Mouse (Mus musculus) G1E (cell line): ENCODE data around the gene Rngtt. TPM values are rescaled to one million over a fixed set of nuclear protein-coding genes. Genes with fewer than 3 reads are reported as not detected.

ENCODE experiments used
- ATAC-seq: 2 replicates; pipeline ENCODE4 v1.8.0; 2016; ENCODE audit warnings: mild to moderate bottlenecking; ENCODE audit not compliant: insufficient number of reproducible peaks, poor library complexity, low FRiP score, severe bottlenecking; ENCODE audit errors: extremely low read depth
- DNase-seq: peaks from one replicate; pipeline ENCODE4 v3.0.0; 2012; ENCODE audit warnings: low spot score
- H3K27me3 ChIP-seq: 2 replicates; pipeline ENCODE4 v1.6.1; 2012; ENCODE audit warnings: mild to moderate bottlenecking, low read length, inconsistent platforms; ENCODE audit not compliant: insufficient read depth
- H3K36me3 ChIP-seq: replicated peaks from 2 replicates; pipeline ENCODE3; 2012; ENCODE audit warnings: mild to moderate bottlenecking, inconsistent platforms
- H3K4me1 ChIP-seq: 2 replicates; pipeline ENCODE4 v1.6.1; 2012; ENCODE audit warnings: low read depth, low read length, inconsistent platforms, mixed read lengths; ENCODE audit not compliant: insufficient read depth
- H3K4me3 ChIP-seq: 2 replicates; pipeline ENCODE4 v1.5.1; 2012; ENCODE audit warnings: low read depth, mild to moderate bottlenecking, inconsistent platforms, low read length, moderate library complexity, mixed read lengths
- H3K9me3 ChIP-seq: replicated peaks from 2 replicates; pipeline ENCODE4 v1.6.1; 2012; ENCODE audit warnings: inconsistent platforms
- CTCF ChIP-seq: IDR thresholded peaks from 2 replicates; pipeline ENCODE4 v1.5.1; 2012; ENCODE audit warnings: low read depth, low read length, inconsistent platforms, mixed read lengths
- GATA1 ChIP-seq: IDR thresholded peaks from 2 replicates; pipeline ENCODE4 v1.6.1; 2012; ENCODE audit warnings: borderline replicate concordance, low read length, inconsistent platforms, mixed read lengths
- GATA2 ChIP-seq: IDR thresholded peaks from 2 replicates; pipeline ENCODE4 v1.6.1; 2012; ENCODE audit warnings: low read depth, low read length, inconsistent platforms, borderline replicate concordance
- POLR2AphosphoS5 ChIP-seq: IDR thresholded peaks from 2 replicates; pipeline ENCODE4 v1.6.1; 2012; ENCODE audit warnings: low read depth, low read length, inconsistent platforms; ENCODE audit not compliant: insufficient replicate concordance
- TAL1 ChIP-seq: conservative IDR thresholded peaks from 2 replicates; pipeline ENCODE4 v1.6.1; 2012; ENCODE audit warnings: low read depth, low read length, inconsistent platforms, mixed read lengths
- polyA plus RNA-seq: library from polyadenylated mRNA; stranded (reverse); fragments of >175 nt; gene quantifications from 2 replicates; pipeline ENCODE4 v1.2.3, GENCODE M21; 2012
- total RNA-seq, 2 experiments: library from RNA; stranded (forward) in 1 of 2; stranded (reverse) in 1 of 2; fragments of 200-1000 nt in 1 of 2; fragments of >200 nt in 1 of 2; fragmentation: Nextera tagmentation in 1 of 2; gene quantifications; 2 replicates each; pipeline ENCODE4 v1.2.3; 2014 to 2017

Rngtt gene
- total and polyA plus RNA-seq, 3 experiments, result 5.6 to 46.2 (median 35.7) TPM

GRCm38 (mm10) chr4:33374916-33375315, 64.8 kb downstream of the Rngtt start:
- Histone ChIP-seq H3K4me3 (no peak overlapping the region), H3K27me3 (no peaks in the 10 kb centered on the region), H3K9me3 (no peaks in the 10 kb centered on the region), H3K36me3 (peaks cover 32% of the 10 kb centered on the region), H3K4me1 (no peaks in the 10 kb centered on the region)
- ATAC-seq (no peak), DNase-seq (no peak)
- no peak for TF ChIP-seq GATA1
- TF ChIP-seq GATA2, result no peak
- TF ChIP-seq POLR2AphosphoS5, result no peak
- TF ChIP-seq TAL1, result no peak

- no peaks in the 10 kb centered on the region for H3K9me3 ChIP-seq
- no peak overlapping the region for H3K4me3 ChIP-seq
- DNase-seq (no peak), ATAC-seq (no peak)
- TF ChIP-seq CTCF, result no peak
- no peak for TF ChIP-seq GATA2
- TF ChIP-seq GATA1, result no peak
- TF ChIP-seq POLR2AphosphoS5, result no peak
- TF ChIP-seq TAL1, result no peak
- peaks cover 47% of the 10 kb centered on the region for H3K36me3 ChIP-seq
- no peaks in the 10 kb centered on the region for H3K27me3 ChIP-seq
- no peaks in the 10 kb centered on the region for H3K4me1 ChIP-seq
These were observed 67.5 kb downstream of the Rngtt start for GRCm38 (mm10) chr4:33377642-33378041.

GRCm38 (mm10) chr4:33378894-33379293, 68.8 kb downstream of the Rngtt start:
- H3K4me3 ChIP-seq, result no peak overlapping the region
- no peaks in the 10 kb centered on the region for H3K27me3 ChIP-seq
- peaks cover 56% of the 10 kb centered on the region for H3K36me3 ChIP-seq
- DNase-seq (no peak), ATAC-seq (no peak)
- no peaks in the 10 kb centered on the region for H3K9me3 ChIP-seq
- no peaks in the 10 kb centered on the region for H3K4me1 ChIP-seq
- TF ChIP-seq GATA2, result no peak

GRCm38 (mm10) chr4:33388899-33389298, 78.8 kb downstream of the Rngtt start:
- H3K4me1 ChIP-seq, result no peaks in the 10 kb centered on the region

GRCm38 (mm10) chr4:33390660-33391059, 80.5 kb downstream of the Rngtt start:
- H3K9me3 ChIP-seq, result no peaks in the 10 kb centered on the region
- no peaks in the 10 kb centered on the region for H3K4me1 ChIP-seq
- DNase-seq (no peak), ATAC-seq (no peak)
- no peak for TF ChIP-seq CTCF
- no peak for TF ChIP-seq TAL1
- no peak for TF ChIP-seq GATA1
- TF ChIP-seq POLR2AphosphoS5, result no peak
- TF ChIP-seq GATA2, result no peak
- no peaks in the 10 kb centered on the region for H3K27me3 ChIP-seq
- peaks cover 35% of the 10 kb centered on the region for H3K36me3 ChIP-seq
- no peak overlapping the region for H3K4me3 ChIP-seq

More at GRCm38 (mm10) chr4:33388899-33389298, 78.8 kb downstream of the Rngtt start:
- TF ChIP-seq TAL1, result no peak
- no peak for TF ChIP-seq POLR2AphosphoS5
- no peak for TF ChIP-seq GATA2
- TF ChIP-seq GATA1, result no peak
- Histone ChIP-seq H3K27me3 (no peaks in the 10 kb centered on the region), H3K4me3 (no peak overlapping the region), H3K36me3 (peaks cover 35% of the 10 kb centered on the region), H3K9me3 (no peaks in the 10 kb centered on the region)
- DNase-seq, result no peak
- no peak for ATAC-seq

GRCm38 (mm10) chr4:33393437-33393836, 83.3 kb downstream of the Rngtt start:
- Histone ChIP-seq H3K9me3 (no peaks in the 10 kb centered on the region), H3K27me3 (no peaks in the 10 kb centered on the region), H3K4me3 (no peak overlapping the region), H3K36me3 (peaks cover 25% of the 10 kb centered on the region), H3K4me1 (no peaks in the 10 kb centered on the region)
- TF ChIP-seq CTCF (no peak), TAL1 (no peak), POLR2AphosphoS5 (no peak), GATA2 (no peak), GATA1 (no peak)
- no peak for ATAC-seq
- no peak for DNase-seq
